Comparison of ENCODE assay signal across 7 mouse cellular contexts in genomic region chr5:99247915-99248314, GRCm38 (mm10).
DNase-seq lines count a peak whose midpoint lies in the region; ATAC-seq and TF ChIP-seq lines count a peak whose summit lies in the region.

No protein-coding gene starts in this region.

- H3K4me1 ChIP-seq in heart, postnatal 0 days (ENCODE audit: control insufficient read depth, insufficient read depth) = peaks cover 19% of the 10 kb centered on the region
- peaks cover 16% of the 10 kb centered on the region for H3K4me1 ChIP-seq in forebrain, postnatal 0 days (ENCODE audit: insufficient read depth)

- H3K4me2 ChIP-seq in heart, postnatal 0 days (ENCODE audit: low read depth, low read length) = no peak overlapping the region
- no peak overlapping the region for H3K4me2 ChIP-seq in forebrain, postnatal 0 days (ENCODE audit: low read depth)

- no peak overlapping the region for H3K27ac ChIP-seq in heart, postnatal 0 days (ENCODE audit: low read depth)
- no peak overlapping the region for H3K27ac ChIP-seq in forebrain, postnatal 0 days (ENCODE audit: low read depth, low read length)

- H3K4me3 ChIP-seq in heart, postnatal 0 days (ENCODE audit: low read depth, low read length) = no peak overlapping the region
- no peak overlapping the region for H3K4me3 ChIP-seq in forebrain, postnatal 0 days (ENCODE audit: low read depth, low read length)

- TF ChIP-seq EP300 in heart, postnatal 0 days (IDR thresholded peaks at IDR 0.05; ENCODE audit: low read depth) = no peak

- H3K27me3 ChIP-seq in heart, postnatal 0 days (ENCODE audit: control insufficient read depth, insufficient read depth, low read length) = no peaks in the 10 kb centered on the region
- H3K27me3 ChIP-seq in forebrain, postnatal 0 days (ENCODE audit: insufficient read depth, low read length) = no peaks in the 10 kb centered on the region

- H3K9me3 ChIP-seq in heart, postnatal 0 days (replicated peaks; ENCODE audit: control insufficient read depth, low read length) = no peaks in the 10 kb centered on the region
- H3K9me3 ChIP-seq in forebrain, postnatal 0 days (ENCODE audit: low read length) = no peaks in the 10 kb centered on the region

- H3K36me3 ChIP-seq in heart, postnatal 0 days (replicated peaks; ENCODE audit: control insufficient read depth, insufficient read depth, low read length) = no peaks in the 10 kb centered on the region
- H3K36me3 ChIP-seq in forebrain, postnatal 0 days (ENCODE audit: insufficient read depth) = peaks cover 1% of the 10 kb centered on the region; the same call in 1 of the 2 replicates

- DNase-seq in heart, postnatal 0 days (ENCODE audit: low spot score) = no peak
- no peak for DNase-seq in heart, postnatal 14 days
- peak; percentile 15 for DNase-seq in thymus, postnatal 4 days
- no peak for DNase-seq in thymus, postnatal 36 days
- DNase-seq in forebrain, postnatal 0 days = no peak
- DNase-seq in layer of hippocampus, adult 11-12 months (ENCODE audit: low spot score) = no peak

- no peak for ATAC-seq in heart, postnatal 0 days (ENCODE audit: insufficient read depth, low read depth)
- ATAC-seq in forebrain, postnatal 0 days = no peak
- ATAC-seq in activated CD4-positive, CD25-positive, alpha-beta regulatory T cell, adult 4 months = no peak

- WGBS in heart, postnatal 0 days = 80% methylated on average over 6 of the region's 6 CpGs
- WGBS in forebrain, postnatal 0 days = 86% methylated on average over 6 of the region's 6 CpGs

- intact Hi-C loops in heart, postnatal 14 days (cut with DNase I) = loop anchor here (1.0 to 10.0 kb wide), 4 partner anchors 45 to 787 kb away; partner anchors contain the start of genes Enoph1 and Hnrnpdl

- H3K9ac ChIP-seq in heart, postnatal 0 days (replicated peaks; ENCODE audit: low read depth, low read length) = 0 out of 2 replicates have a peak overlapping the region, but pooled peaks have one; percentile 1
- H3K9ac ChIP-seq in forebrain, postnatal 0 days = no peak overlapping the region; the same call in 1 of the 2 replicates

- no peak for TF ChIP-seq CTCF in heart, postnatal 0 days (IDR thresholded peaks at IDR 0.05; ENCODE audit: low read depth)
- TF ChIP-seq CTCF in forebrain, postnatal 0 days (IDR thresholded peaks at IDR 0.05; ENCODE audit: low read depth) = 0 out of 2 replicates have a peak, but pooled peaks have one; percentile 19
